Mouse (Mus musculus) midbrain, embryonic 12.5 days (tissue): ENCODE data around the gene Mtfr2. TPM values are rescaled to one million over a fixed set of nuclear protein-coding genes. Genes with fewer than 3 reads are reported as not detected.

ENCODE experiments used
- ATAC-seq: fragments of 200-750 bp; cut with Nextera tagmentation; 2 replicates; pipeline ENCODE4 v1.8.0; 2017; ENCODE audit warnings: low read depth, moderate TSS enrichment, moderate library complexity; ENCODE audit not compliant: low FRiP score
- H3K27ac ChIP-seq: fragments of 300-500 bp; sonication (generic); replicated peaks from 2 replicates; pipeline ENCODE4 v1.5.1; 2016; ENCODE audit warnings: mild to moderate bottlenecking
- H3K27me3 ChIP-seq: fragments of 300-500 bp; sonication (generic); 2 replicates; pipeline ENCODE4 v1.6.1; 2016; ENCODE audit warnings: mild to moderate bottlenecking
- H3K36me3 ChIP-seq: fragments of 300-500 bp; sonication (generic); 2 replicates; pipeline ENCODE4 v1.6.1; 2016
- H3K4me1 ChIP-seq: fragments of 300-500 bp; sonication (generic); 2 replicates; pipeline ENCODE4 v1.6.1; 2016
- H3K4me2 ChIP-seq: fragments of 300-500 bp; sonication (generic); replicated peaks from 2 replicates; pipeline ENCODE4 v1.6.1; 2016; ENCODE audit warnings: mild to moderate bottlenecking, moderate library complexity
- H3K4me3 ChIP-seq: fragments of 300-500 bp; sonication (generic); 2 replicates; pipeline ENCODE4 v1.5.1; 2016; ENCODE audit warnings: mild to moderate bottlenecking
- H3K9ac ChIP-seq: fragments of 300-500 bp; sonication (generic); replicated peaks from 2 replicates; pipeline ENCODE4 v1.6.1; 2016; ENCODE audit warnings: mild to moderate bottlenecking, moderate library complexity
- H3K9me3 ChIP-seq: fragments of 300-500 bp; sonication (generic); 2 replicates; pipeline ENCODE4 v1.6.1; 2016; ENCODE audit warnings: mild to moderate bottlenecking
- WGBS: fragments of 180-500 bp; shearing (Covaris S2); methylation state at CpG from one replicate; pipeline ENCODE4 v1.1.7; 2016; 5-methylcytosine and 5-hydroxymethylcytosine counted together
- polyA plus RNA-seq: library from polyadenylated mRNA; unstranded; fragments of >200 nt; fragmentation: Nextera tagmentation; extraction: Ambion mirVana; gene quantifications from 2 replicates; pipeline ENCODE4 v1.2.1, GENCODE M21; 2016

Mtfr2 gene
- polyA plus RNA-seq, 1 experiment from 2014 or later, result 1.7 TPM

GRCm38 (mm10) chr10:20382807-20383419, 35.3 kb downstream of the Mtfr2 start:
- Histone ChIP-seq H3K27ac (no peak overlapping the region), H3K4me1 (peaks cover 7% of the 10 kb centered on the region; the same call in 1 of the 2 replicates), H3K36me3 (no peaks in the 10 kb centered on the region), H3K4me2 (no peak overlapping the region), H3K9me3 (no peaks in the 10 kb centered on the region), H3K4me3 (no peak overlapping the region), H3K9ac (no peak overlapping the region), H3K27me3 (no peaks in the 10 kb centered on the region)
- 74% methylated on average over 6 of the region's 6 CpGs for WGBS
- ATAC-seq, result peak; percentile 60; the same call in 1 of the 2 replicates

- Histone ChIP-seq H3K4me2 (no peak overlapping the region), H3K9me3 (no peaks in the 10 kb centered on the region), H3K27me3 (no peaks in the 10 kb centered on the region), H3K9ac (no peak overlapping the region), H3K36me3 (no peaks in the 10 kb centered on the region), H3K27ac (no peak overlapping the region), H3K4me3 (no peak overlapping the region), H3K4me1 (no peaks in the 10 kb centered on the region)
- WGBS, result 60% methylated on average over 3 of the region's 3 CpGs
- ATAC-seq, result no peak
Measured at GRCm38 (mm10) chr10:20390568-20390967, 43.0 kb downstream of the Mtfr2 start.

- no peak for ATAC-seq
- H3K4me1 ChIP-seq, result no peaks in the 10 kb centered on the region
- H3K9me3 ChIP-seq, result no peaks in the 10 kb centered on the region
- no peak overlapping the region for H3K9ac ChIP-seq
- no peaks in the 10 kb centered on the region for H3K27me3 ChIP-seq
- H3K36me3 ChIP-seq, result no peaks in the 10 kb centered on the region
- 86% methylated on average over 5 of the region's 5 CpGs for WGBS
- H3K4me2 ChIP-seq, result no peak overlapping the region
- no peak overlapping the region for H3K4me3 ChIP-seq
- H3K27ac ChIP-seq, result no peak overlapping the region
Measured at GRCm38 (mm10) chr10:20394815-20395214, 47.2 kb downstream of the Mtfr2 start.

- Histone ChIP-seq H3K27ac (no peak overlapping the region), H3K4me2 (no peak overlapping the region), H3K4me1 (no peaks in the 10 kb centered on the region), H3K36me3 (no peaks in the 10 kb centered on the region), H3K27me3 (no peaks in the 10 kb centered on the region; the same call in 1 of the 2 replicates), H3K4me3 (no peak overlapping the region), H3K9ac (no peak overlapping the region), H3K9me3 (no peaks in the 10 kb centered on the region)
- WGBS, result 92% methylated on average over 3 of the region's 3 CpGs
- ATAC-seq, result no peak
Measured at GRCm38 (mm10) chr10:20395778-20396177, 48.2 kb downstream of the Mtfr2 start.

- no peaks in the 10 kb centered on the region for H3K4me1 ChIP-seq
- 90% methylated on average over 6 of the region's 6 CpGs for WGBS
- ATAC-seq, result no peak
- H3K9me3 ChIP-seq, result no peaks in the 10 kb centered on the region
- H3K27ac ChIP-seq, result no peak overlapping the region
- no peak overlapping the region for H3K4me3 ChIP-seq
- H3K4me2 ChIP-seq, result no peak overlapping the region
- no peak overlapping the region for H3K9ac ChIP-seq
- H3K36me3 ChIP-seq, result no peaks in the 10 kb centered on the region
- H3K27me3 ChIP-seq, result no peaks in the 10 kb centered on the region; the same call in 1 of the 2 replicates
Measured at GRCm38 (mm10) chr10:20398224-20398623, 50.7 kb downstream of the Mtfr2 start.

- 77% methylated on average over 12 of the region's 12 CpGs for WGBS
- Histone ChIP-seq H3K4me3 (no peak overlapping the region), H3K36me3 (no peaks in the 10 kb centered on the region), H3K9ac (no peak overlapping the region), H3K27ac (no peak overlapping the region), H3K4me2 (no peak overlapping the region), H3K27me3 (no peaks in the 10 kb centered on the region; the same call in 1 of the 2 replicates), H3K4me1 (no peaks in the 10 kb centered on the region), H3K9me3 (no peaks in the 10 kb centered on the region)
- no peak for ATAC-seq
Measured at GRCm38 (mm10) chr10:20398641-20399390, 51.2 kb downstream of the Mtfr2 start.

- H3K4me1 ChIP-seq, result no peaks in the 10 kb centered on the region
- H3K27ac ChIP-seq, result no peak overlapping the region
- no peak overlapping the region for H3K9ac ChIP-seq
- no peaks in the 10 kb centered on the region for H3K36me3 ChIP-seq
- ATAC-seq, result no peak
- no peak overlapping the region for H3K4me3 ChIP-seq
- peak overlapping the region; percentile 18 for H3K4me2 ChIP-seq
- no peaks in the 10 kb centered on the region; the same call in 1 of the 2 replicates for H3K27me3 ChIP-seq
- H3K9me3 ChIP-seq, result no peaks in the 10 kb centered on the region
- WGBS, result 72% methylated on average over 15 of the region's 15 CpGs
Measured at GRCm38 (mm10) chr10:20400406-20400805, 52.8 kb downstream of the Mtfr2 start.

GRCm38 (mm10) chr10:20402941-20403340, 55.4 kb downstream of the Mtfr2 start:
- H3K36me3 ChIP-seq, result no peaks in the 10 kb centered on the region
- H3K9ac ChIP-seq, result no peak overlapping the region
- no peaks in the 10 kb centered on the region for H3K4me1 ChIP-seq
- no peaks in the 10 kb centered on the region for H3K9me3 ChIP-seq
- H3K27ac ChIP-seq, result no peak overlapping the region
- 82% methylated on average over 5 of the region's 5 CpGs for WGBS
- H3K4me2 ChIP-seq, result no peak overlapping the region
- no peaks in the 10 kb centered on the region; the same call in 1 of the 2 replicates for H3K27me3 ChIP-seq
- ATAC-seq, result no peak
- no peak overlapping the region for H3K4me3 ChIP-seq

GRCm38 (mm10) chr10:20405471-20405870, 57.9 kb downstream of the Mtfr2 start:
- WGBS, result 97% methylated on average over 2 of the region's 2 CpGs
- Histone ChIP-seq H3K4me3 (no peak overlapping the region), H3K36me3 (no peaks in the 10 kb centered on the region), H3K4me1 (no peaks in the 10 kb centered on the region), H3K27ac (no peak overlapping the region), H3K9ac (no peak overlapping the region), H3K27me3 (no peaks in the 10 kb centered on the region), H3K9me3 (no peaks in the 10 kb centered on the region), H3K4me2 (no peak overlapping the region)
- 0 out of 2 replicates have a peak, but pooled peaks have one; percentile 30 for ATAC-seq

- H3K4me1 ChIP-seq, result no peaks in the 10 kb centered on the region
- H3K9me3 ChIP-seq, result no peaks in the 10 kb centered on the region
- ATAC-seq, result no peak
- no peaks in the 10 kb centered on the region for H3K36me3 ChIP-seq
- no peaks in the 10 kb centered on the region for H3K27me3 ChIP-seq
- 90% methylated on average over 3 of the region's 3 CpGs for WGBS
- no peak overlapping the region for H3K4me2 ChIP-seq
- no peak overlapping the region for H3K27ac ChIP-seq
- no peak overlapping the region for H3K9ac ChIP-seq
- H3K4me3 ChIP-seq, result no peak overlapping the region
Measured at GRCm38 (mm10) chr10:20408336-20408735, 60.8 kb downstream of the Mtfr2 start.

GRCm38 (mm10) chr10:20409181-20409580, 61.6 kb downstream of the Mtfr2 start:
- no peaks in the 10 kb centered on the region for H3K27me3 ChIP-seq
- ATAC-seq, result no peak
- H3K27ac ChIP-seq, result no peak overlapping the region
- WGBS, result 89% methylated on average over 10 of the region's 10 CpGs
- no peaks in the 10 kb centered on the region for H3K9me3 ChIP-seq
- no peak overlapping the region for H3K4me2 ChIP-seq
- H3K36me3 ChIP-seq, result no peaks in the 10 kb centered on the region
- H3K9ac ChIP-seq, result no peak overlapping the region
- H3K4me3 ChIP-seq, result no peak overlapping the region
- H3K4me1 ChIP-seq, result no peaks in the 10 kb centered on the region
